Mouse (Mus musculus) neutrophil, adult 5-6 weeks (primary cell): ENCODE results near the gene Etv5. TPM values are rescaled to one million over a fixed set of nuclear protein-coding genes. Genes with fewer than 3 reads are reported as not detected.
"Not testable (repeated sequence)": the region's sequence is repeated elsewhere in the genome, so short reads cannot be mapped to it uniquely, and the experiment has no call there.

Experiments used
- ATAC-seq: fragments of 151-379, 151-347 bp; 2 replicates; pipeline ENCODE4 v1.8.0; 2017; ENCODE audit warnings: mild to moderate bottlenecking, moderate TSS enrichment; ENCODE audit not compliant: insufficient number of reproducible peaks, poor library complexity, low FRiP score, severe bottlenecking; ENCODE audit errors: extremely low read depth
- total RNA-seq: library from RNA; stranded (forward); fragments of 200-1000 nt; gene quantifications from 2 replicates; pipeline ENCODE4 v1.2.3, GENCODE M21; 2017

Gene Etv5
- total RNA-seq, 1 experiment from 2014 or later = 2.8 TPM

GRCm38 (mm10) chr16:22402600-22402999, 36.9 kb downstream of the Etv5 start:
- no peak for ATAC-seq

GRCm38 (mm10) chr16:22400226-22400625, 39.3 kb downstream of the Etv5 start:
- no peak for ATAC-seq

- ATAC-seq = peak; percentile 78
Measured at GRCm38 (mm10) chr16:22398784-22399453, 40.6 kb downstream of the Etv5 start.

GRCm38 (mm10) chr16:22398354-22398753, 41.2 kb downstream of the Etv5 start:
- ATAC-seq = no peak

GRCm38 (mm10) chr16:22396420-22396819, 43.1 kb downstream of the Etv5 start:
- no peak for ATAC-seq

GRCm38 (mm10) chr16:22395093-22395844, 44.2 kb downstream of the Etv5 start:
- no peak for ATAC-seq

GRCm38 (mm10) chr16:22390348-22390897, 49.1 kb downstream of the Etv5 start:
- no peak for ATAC-seq

- no peak for ATAC-seq
Measured at GRCm38 (mm10) chr16:22389146-22389911, 50.2 kb downstream of the Etv5 start.

- ATAC-seq = no peak
Measured at GRCm38 (mm10) chr16:22387731-22388130, 51.8 kb downstream of the Etv5 start.

- not testable (repeated sequence) for ATAC-seq
Measured at GRCm38 (mm10) chr16:22382018-22382417, 57.5 kb downstream of the Etv5 start.

GRCm38 (mm10) chr16:22380981-22381380, 58.5 kb downstream of the Etv5 start:
- no peak for ATAC-seq

- ATAC-seq = no peak
Measured at GRCm38 (mm10) chr16:22379986-22380385, 59.5 kb downstream of the Etv5 start.

- ATAC-seq = no peak
Measured at GRCm38 (mm10) chr16:22379342-22379741, 60.2 kb downstream of the Etv5 start.

- ATAC-seq = no peak
Measured at GRCm38 (mm10) chr16:22377714-22378113, 61.8 kb downstream of the Etv5 start.

GRCm38 (mm10) chr16:22374898-22375297, 64.6 kb downstream of the Etv5 start:
- no peak for ATAC-seq

- ATAC-seq = no peak
Measured at GRCm38 (mm10) chr16:22372701-22373124, 66.8 kb downstream of the Etv5 start.

GRCm38 (mm10) chr16:22372225-22372624, 67.3 kb downstream of the Etv5 start:
- no peak for ATAC-seq

- no peak for ATAC-seq
Measured at GRCm38 (mm10) chr16:22367099-22367498, 72.4 kb downstream of the Etv5 start.

- ATAC-seq = no peak
Measured at GRCm38 (mm10) chr16:22366040-22366439, 73.5 kb downstream of the Etv5 start.
